In the genomic region with DNA sequence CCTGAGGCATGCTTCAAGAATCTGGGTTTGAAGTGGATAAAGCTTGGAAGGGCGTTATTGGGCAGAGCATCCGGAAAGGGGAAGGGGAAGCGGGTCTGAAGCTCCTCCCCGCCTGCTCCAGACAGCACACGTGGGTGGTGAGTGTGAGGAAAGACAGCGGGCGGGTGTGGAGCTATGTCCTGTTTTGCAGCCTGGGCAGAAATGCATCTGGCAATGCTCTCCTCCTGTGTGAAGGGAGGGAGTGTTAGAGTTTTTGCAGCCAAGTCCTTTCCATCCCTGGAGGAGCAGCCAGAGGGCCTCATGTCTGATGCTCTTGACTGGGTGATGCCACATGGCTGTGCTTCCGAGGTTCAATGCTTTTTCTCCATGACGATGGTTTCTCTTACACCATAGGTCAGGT, we compare ENCODE assay signal across 9 mouse cellular contexts.
DNase-seq lines count a peak whose midpoint lies in the region; ATAC-seq lines count a peak whose summit lies in the region.
"Had no signal": no experiment of that assay in that cellular context is flagged by ENCODE, and none has a peak within 500 bp of the region (broad histone marks: within the 10 kb centered on the region; RNA-seq: fewer than 3 reads in every experiment).

No protein-coding gene starts in this region.

- no peak overlapping the region for H3K4me3 ChIP-seq in embryonic facial prominence, embryonic 12.5 days
- no peak overlapping the region for H3K4me3 ChIP-seq in embryonic facial prominence, embryonic 10.5 days
- no peak overlapping the region for H3K4me3 ChIP-seq in limb, embryonic 13.5 days
- no peak overlapping the region for H3K4me3 ChIP-seq in forebrain, embryonic 13.5 days
- H3K4me3 ChIP-seq: embryonic facial prominence, embryonic 13.5 days had no signal

- no peaks in the 10 kb centered on the region for H3K9me3 ChIP-seq in embryonic facial prominence, embryonic 12.5 days
- no peaks in the 10 kb centered on the region for H3K9me3 ChIP-seq in embryonic facial prominence, embryonic 10.5 days
- H3K9me3 ChIP-seq in limb, embryonic 13.5 days = no peaks in the 10 kb centered on the region
- H3K9me3 ChIP-seq in forebrain, embryonic 13.5 days (replicated peaks) = no peaks in the 10 kb centered on the region
- H3K9me3 ChIP-seq: embryonic facial prominence, embryonic 13.5 days had no signal

- H3K27me3 ChIP-seq in embryonic facial prominence, embryonic 12.5 days = no peaks in the 10 kb centered on the region
- no peaks in the 10 kb centered on the region for H3K27me3 ChIP-seq in embryonic facial prominence, embryonic 10.5 days (replicated peaks; ENCODE audit: low read depth, poor library complexity, severe bottlenecking)
- H3K27me3 ChIP-seq in limb, embryonic 13.5 days = no peaks in the 10 kb centered on the region
- H3K27me3 ChIP-seq in forebrain, embryonic 13.5 days = no peaks in the 10 kb centered on the region
- H3K27me3 ChIP-seq: embryonic facial prominence, embryonic 13.5 days had no signal

- 72% methylated on average over 9 of the region's 9 CpGs for WGBS in embryonic facial prominence, embryonic 12.5 days
- 73% methylated on average over 9 of the region's 9 CpGs for WGBS in embryonic facial prominence, embryonic 10.5 days
- 46% methylated on average over 9 of the region's 9 CpGs for WGBS in limb, embryonic 13.5 days
- 68% methylated on average over 9 of the region's 9 CpGs for WGBS in forebrain, embryonic 13.5 days

- H3K27ac ChIP-seq in embryonic facial prominence, embryonic 12.5 days = no peak overlapping the region
- H3K27ac ChIP-seq in embryonic facial prominence, embryonic 10.5 days (replicated peaks) = no peak overlapping the region
- H3K27ac ChIP-seq in limb, embryonic 13.5 days = no peak overlapping the region
- H3K27ac ChIP-seq in forebrain, embryonic 13.5 days = no peak overlapping the region
- H3K27ac ChIP-seq: embryonic facial prominence, embryonic 13.5 days had no signal

- H3K4me2 ChIP-seq in embryonic facial prominence, embryonic 12.5 days (replicated peaks) = no peak overlapping the region
- H3K4me2 ChIP-seq in limb, embryonic 13.5 days (replicated peaks) = no peak overlapping the region
- no peak overlapping the region for H3K4me2 ChIP-seq in forebrain, embryonic 13.5 days
- H3K4me2 ChIP-seq: embryonic facial prominence, embryonic 13.5 days had no signal

- no peaks in the 10 kb centered on the region for H3K36me3 ChIP-seq in embryonic facial prominence, embryonic 12.5 days
- no peaks in the 10 kb centered on the region for H3K36me3 ChIP-seq in embryonic facial prominence, embryonic 10.5 days (replicated peaks)
- H3K36me3 ChIP-seq in limb, embryonic 13.5 days = no peaks in the 10 kb centered on the region
- H3K36me3 ChIP-seq in forebrain, embryonic 13.5 days (ENCODE audit: poor library complexity, severe bottlenecking) = no peaks in the 10 kb centered on the region
- H3K36me3 ChIP-seq: embryonic facial prominence, embryonic 13.5 days had no signal

- no peak for DNase-seq in embryonic facial prominence, embryonic 10.5 days (ENCODE audit: low spot score)
- DNase-seq in B cell, adult 2 months = peak; percentile 37 to 41
- DNase-seq in heart, adult 8-10 months (ENCODE audit: low spot score) = peak; percentile 49
- peak; percentile 10 to 38 for DNase-seq in right cerebral cortex, postnatal 36 days (ENCODE audit: low spot score in 2 of 2)
- no peak for DNase-seq in cerebellum, adult 11-12 months

- H3K4me1 ChIP-seq in embryonic facial prominence, embryonic 12.5 days = no peaks in the 10 kb centered on the region
- H3K4me1 ChIP-seq in embryonic facial prominence, embryonic 10.5 days = peaks cover 4% of the 10 kb centered on the region
- peaks cover 17% of the 10 kb centered on the region for H3K4me1 ChIP-seq in limb, embryonic 13.5 days
- no peaks in the 10 kb centered on the region for H3K4me1 ChIP-seq in forebrain, embryonic 13.5 days
- H3K4me1 ChIP-seq: embryonic facial prominence, embryonic 13.5 days had no signal

- ATAC-seq in embryonic facial prominence, embryonic 12.5 days (ENCODE audit: insufficient number of reproducible peaks, insufficient read depth, low FRiP score, low TSS enrichment) = 0 out of 2 replicates have a peak, but pooled peaks have one; percentile 41
- ATAC-seq in limb, embryonic 13.5 days (ENCODE audit: low FRiP score, low read depth) = peak; percentile 61; the same call in 1 of the 2 replicates
- ATAC-seq in forebrain, embryonic 13.5 days = no peak

- H3K9ac ChIP-seq in embryonic facial prominence, embryonic 12.5 days = no peak overlapping the region
- no peak overlapping the region for H3K9ac ChIP-seq in limb, embryonic 13.5 days
- H3K9ac ChIP-seq in forebrain, embryonic 13.5 days = no peak overlapping the region
- H3K9ac ChIP-seq: embryonic facial prominence, embryonic 13.5 days had no signal

Comparison
In these comparisons a context has a peak if more than half of its experiments do, and no peak if none do; other contexts are left out.
1. DNase-seq: peak in B cell, adult 2 months (2 of 2), heart, adult 8-10 months (single experiment) and right cerebral cortex, postnatal 36 days (2 of 2); none in embryonic facial prominence, embryonic 10.5 days (single experiment) and cerebellum, adult 11-12 months (single experiment).